Mouse (Mus musculus): Measurements from ENCODE around the gene Magi1. TPM values are rescaled to one million over a fixed set of nuclear protein-coding genes. Genes with fewer than 3 reads are reported as not detected.

Gene Magi1
- polyA plus RNA-seq, 1 experiment from 2014 or later = 22.9 TPM

DNA sequence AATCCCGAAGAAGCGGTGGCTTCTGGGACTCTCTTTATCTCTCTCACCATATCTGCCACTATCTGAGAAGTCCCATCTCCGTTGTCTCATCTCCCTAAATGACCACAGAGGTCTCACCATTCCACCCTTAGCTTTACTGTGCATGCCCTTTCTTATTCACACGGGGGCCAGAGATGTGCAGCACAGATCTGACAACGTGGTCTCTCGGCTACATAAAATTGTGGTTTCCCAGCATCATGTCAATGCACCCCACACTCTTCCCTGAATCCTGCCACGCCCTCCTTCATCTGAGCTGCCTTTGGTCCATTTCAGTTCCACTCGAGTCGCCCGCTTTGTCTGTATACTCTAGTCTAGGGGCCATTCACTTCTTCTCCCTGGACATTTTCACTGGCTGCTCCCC, 557.6 kb downstream of the Magi1 start:
- H3K27me3 ChIP-seq (replicated peaks; ENCODE audit: control insufficient read depth, insufficient read depth, low read length) = no peaks in the 10 kb centered on the region
- no peaks in the 10 kb centered on the region for H3K4me1 ChIP-seq (ENCODE audit: control insufficient read depth, insufficient read depth, low read length)
- DNase-seq (ENCODE audit: low spot score) (no peak), ATAC-seq (no peak)
- H3K4me3 ChIP-seq (ENCODE audit: low read depth, low read length) = no peak overlapping the region
- 0 out of 2 replicates have a peak, but pooled peaks cover 3% of the 10 kb centered on the region for H3K36me3 ChIP-seq (ENCODE audit: control insufficient read depth, insufficient read depth, low read length)
- H3K9me3 ChIP-seq (replicated peaks; ENCODE audit: control insufficient read depth, low read length) = no peaks in the 10 kb centered on the region
- 88% methylated on average over 10 of the region's 10 CpGs for WGBS
- H3K9ac ChIP-seq (ENCODE audit: low read length) = no peak overlapping the region
- H3K27ac ChIP-seq (ENCODE audit: low read depth, low read length) = no peak overlapping the region
- H3K4me2 ChIP-seq (ENCODE audit: low read length) = no peak overlapping the region

- Histone ChIP-seq H3K9ac (ENCODE audit: low read length) (no peak overlapping the region), H3K9me3 (replicated peaks; ENCODE audit: control insufficient read depth, low read length) (no peaks in the 10 kb centered on the region), H3K27me3 (replicated peaks; ENCODE audit: control insufficient read depth, insufficient read depth, low read length) (no peaks in the 10 kb centered on the region), H3K4me1 (ENCODE audit: control insufficient read depth, insufficient read depth, low read length) (no peaks in the 10 kb centered on the region), H3K36me3 (ENCODE audit: control insufficient read depth, insufficient read depth, low read length) (no peaks in the 10 kb centered on the region), H3K27ac (ENCODE audit: low read depth, low read length) (no peak overlapping the region), H3K4me3 (ENCODE audit: low read depth, low read length) (no peak overlapping the region), H3K4me2 (ENCODE audit: low read length) (no peak overlapping the region)
- ATAC-seq = no peak
- 23% methylated on average over 7 of the region's 7 CpGs for WGBS
- no peak for DNase-seq (ENCODE audit: low spot score)
These were observed 559.0 kb downstream of the Magi1 start for GRCm38 (mm10) chr6:93724749-93725148.

DNA sequence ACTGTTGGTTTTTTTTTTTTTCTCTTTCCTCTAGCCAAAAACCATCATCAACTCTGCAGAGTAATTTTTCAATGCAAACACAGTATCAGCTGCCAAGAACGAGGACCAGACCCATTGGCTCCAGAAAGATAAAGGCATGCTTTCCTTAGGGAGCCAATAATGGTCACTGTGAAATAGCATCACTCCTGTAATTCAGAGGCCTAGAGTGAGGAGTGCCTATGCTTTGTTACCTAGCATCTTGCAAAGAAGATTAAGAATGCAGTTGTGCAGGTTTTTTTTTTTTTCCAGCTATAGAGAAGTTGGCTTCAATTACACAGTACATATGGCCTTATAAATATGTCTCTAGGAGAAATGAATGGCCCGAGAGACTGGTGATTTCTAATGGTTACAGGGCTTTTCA, 560.5 kb downstream of the Magi1 start:
- Histone ChIP-seq H3K4me2 (ENCODE audit: low read length) (no peak overlapping the region), H3K9me3 (replicated peaks; ENCODE audit: control insufficient read depth, low read length) (no peaks in the 10 kb centered on the region), H3K4me1 (ENCODE audit: control insufficient read depth, insufficient read depth, low read length) (no peaks in the 10 kb centered on the region), H3K27me3 (replicated peaks; ENCODE audit: control insufficient read depth, insufficient read depth, low read length) (no peaks in the 10 kb centered on the region), H3K36me3 (ENCODE audit: control insufficient read depth, insufficient read depth, low read length) (no peaks in the 10 kb centered on the region), H3K9ac (ENCODE audit: low read length) (no peak overlapping the region), H3K4me3 (ENCODE audit: low read depth, low read length) (no peak overlapping the region), H3K27ac (ENCODE audit: low read depth, low read length) (no peak overlapping the region)
- DNase-seq (ENCODE audit: low spot score) (no peak), ATAC-seq (no peak)
- 63% methylated on average over 2 of the region's 2 CpGs for WGBS

- ATAC-seq (no peak), DNase-seq (ENCODE audit: low spot score) (no peak)
- no peak overlapping the region for H3K4me2 ChIP-seq (ENCODE audit: low read length)
- 44% methylated on average over 4 of the region's 4 CpGs for WGBS
- H3K27me3 ChIP-seq (replicated peaks; ENCODE audit: control insufficient read depth, insufficient read depth, low read length) = no peaks in the 10 kb centered on the region
- no peak overlapping the region for H3K27ac ChIP-seq (ENCODE audit: low read depth, low read length)
- H3K9ac ChIP-seq (ENCODE audit: low read length) = no peak overlapping the region
- H3K4me3 ChIP-seq (ENCODE audit: low read depth, low read length) = no peak overlapping the region
- H3K36me3 ChIP-seq (ENCODE audit: control insufficient read depth, insufficient read depth, low read length) = no peaks in the 10 kb centered on the region
- H3K9me3 ChIP-seq (replicated peaks; ENCODE audit: control insufficient read depth, low read length) = no peaks in the 10 kb centered on the region
- peaks cover 21% of the 10 kb centered on the region for H3K4me1 ChIP-seq (ENCODE audit: control insufficient read depth, insufficient read depth, low read length)
These were observed 564.2 kb downstream of the Magi1 start for GRCm38 (mm10) chr6:93719532-93719931.

- Histone ChIP-seq H3K4me3 (ENCODE audit: low read depth, low read length) (no peak overlapping the region), H3K36me3 (ENCODE audit: control insufficient read depth, insufficient read depth, low read length) (no peaks in the 10 kb centered on the region), H3K27me3 (replicated peaks; ENCODE audit: control insufficient read depth, insufficient read depth, low read length) (no peaks in the 10 kb centered on the region), H3K9ac (ENCODE audit: low read length) (no peak overlapping the region; the same call in 1 of the 2 replicates), H3K27ac (ENCODE audit: low read depth, low read length) (no peak overlapping the region), H3K4me2 (ENCODE audit: low read length) (no peak overlapping the region), H3K4me1 (ENCODE audit: control insufficient read depth, insufficient read depth, low read length) (peaks cover 21% of the 10 kb centered on the region), H3K9me3 (replicated peaks; ENCODE audit: control insufficient read depth, low read length) (no peaks in the 10 kb centered on the region)
- 22% methylated on average over 5 of the region's 5 CpGs for WGBS
- ATAC-seq (peak; percentile 32; the same call in 1 of the 2 replicates), DNase-seq (ENCODE audit: low spot score) (no peak)
These were observed 565.3 kb downstream of the Magi1 start for GRCm38 (mm10) chr6:93718385-93718784.

GRCm38 (mm10) chr6:93717826-93718375, 565.8 kb downstream of the Magi1 start:
- H3K4me3 ChIP-seq (ENCODE audit: low read depth, low read length) = no peak overlapping the region
- ATAC-seq = no peak
- no peaks in the 10 kb centered on the region for H3K36me3 ChIP-seq (ENCODE audit: control insufficient read depth, insufficient read depth, low read length)
- no peaks in the 10 kb centered on the region for H3K27me3 ChIP-seq (replicated peaks; ENCODE audit: control insufficient read depth, insufficient read depth, low read length)
- 39% methylated on average over 7 of the region's 7 CpGs for WGBS
- peaks cover 21% of the 10 kb centered on the region for H3K4me1 ChIP-seq (ENCODE audit: control insufficient read depth, insufficient read depth, low read length)
- no peaks in the 10 kb centered on the region for H3K9me3 ChIP-seq (replicated peaks; ENCODE audit: control insufficient read depth, low read length)
- no peak overlapping the region for H3K27ac ChIP-seq (ENCODE audit: low read depth, low read length)
- peak overlapping the region; percentile 44; the same call in 1 of the 2 replicates for H3K4me2 ChIP-seq (ENCODE audit: low read length)
- no peak for DNase-seq (ENCODE audit: low spot score)
- H3K9ac ChIP-seq (ENCODE audit: low read length) = no peak overlapping the region

- Histone ChIP-seq H3K27ac (ENCODE audit: low read depth, low read length) (no peak overlapping the region), H3K4me1 (ENCODE audit: control insufficient read depth, insufficient read depth, low read length) (peaks cover 21% of the 10 kb centered on the region)
- WGBS = 6% methylated on average over 24 of the region's 24 CpGs
These were observed 566.8 kb downstream of the Magi1 start for GRCm38 (mm10) chr6:93716686-93717625.

DNA sequence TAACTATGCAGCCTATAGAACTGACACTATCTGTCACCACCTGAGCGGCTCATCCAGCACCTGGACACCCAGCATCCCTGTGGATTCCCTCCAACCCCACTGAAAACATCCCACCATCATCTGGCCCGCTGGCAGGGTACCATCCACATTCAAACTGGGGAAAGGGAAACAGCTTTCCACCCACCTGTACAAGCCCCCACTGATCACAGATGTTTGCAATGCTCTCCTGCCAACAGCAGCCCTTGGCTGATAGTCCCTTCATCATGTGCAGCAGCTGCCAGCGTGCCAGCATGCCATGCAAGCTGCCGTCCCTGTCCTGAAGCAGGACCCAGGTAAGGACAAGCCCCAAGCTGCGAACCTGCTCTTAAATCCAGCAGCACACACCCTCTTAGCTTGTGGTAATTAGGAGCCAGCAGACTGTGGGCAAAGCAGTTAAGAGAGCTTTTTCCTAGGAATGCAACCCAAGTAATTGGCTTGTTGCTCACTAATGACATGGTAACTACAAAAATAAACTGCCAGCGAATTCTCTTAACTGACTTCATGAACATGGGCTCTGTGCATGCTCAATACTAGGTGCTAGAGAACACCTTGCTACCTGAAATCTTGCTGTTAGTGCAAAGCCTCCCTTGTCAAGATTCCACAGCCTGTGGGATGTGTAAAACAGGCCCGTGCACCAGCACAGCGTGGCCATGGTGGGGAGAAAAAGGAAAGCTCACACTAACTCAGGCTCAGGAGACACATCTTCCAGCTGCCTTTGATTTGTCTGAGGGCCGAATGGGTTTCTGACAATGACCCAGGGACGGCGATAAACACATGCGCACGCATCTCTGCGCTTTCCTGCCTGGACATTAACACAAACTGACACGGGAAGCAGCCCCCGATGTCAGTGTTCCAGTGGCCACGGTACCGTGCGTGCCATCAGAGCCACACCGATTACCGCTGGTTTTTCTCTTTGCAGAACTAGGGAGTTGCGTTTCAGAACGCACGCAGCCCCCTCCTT, 568.2 kb downstream of the Magi1 start:
- Histone ChIP-seq H3K9me3 (replicated peaks; ENCODE audit: control insufficient read depth, low read length) (no peaks in the 10 kb centered on the region), H3K27me3 (replicated peaks; ENCODE audit: control insufficient read depth, insufficient read depth, low read length) (no peaks in the 10 kb centered on the region), H3K27ac (ENCODE audit: low read depth, low read length) (no peak overlapping the region), H3K4me1 (ENCODE audit: control insufficient read depth, insufficient read depth, low read length) (peaks cover 21% of the 10 kb centered on the region), H3K4me2 (ENCODE audit: low read length) (peak overlapping the region; percentile 44), H3K36me3 (ENCODE audit: control insufficient read depth, insufficient read depth, low read length) (no peaks in the 10 kb centered on the region), H3K4me3 (ENCODE audit: low read depth, low read length) (peak overlapping the region; percentile 3; the same call in 1 of the 2 replicates), H3K9ac (ENCODE audit: low read length) (peak overlapping the region; percentile 35)
- ATAC-seq = peak; percentile 18; the same call in 1 of the 2 replicates
- DNase-seq (ENCODE audit: low spot score) = peak; percentile 45
- WGBS = 31% methylated on average over 24 of the region's 24 CpGs

More at GRCm38 (mm10) chr6:93716686-93717625, 566.8 kb downstream of the Magi1 start:
- Histone ChIP-seq H3K4me2 (ENCODE audit: low read length) (peak overlapping the region; percentile 44), H3K27me3 (replicated peaks; ENCODE audit: control insufficient read depth, insufficient read depth, low read length) (no peaks in the 10 kb centered on the region), H3K9ac (ENCODE audit: low read length) (peak overlapping the region; percentile 18; the same call in 1 of the 2 replicates), H3K36me3 (ENCODE audit: control insufficient read depth, insufficient read depth, low read length) (no peaks in the 10 kb centered on the region), H3K4me3 (ENCODE audit: low read depth, low read length) (peak overlapping the region; percentile 8), H3K9me3 (replicated peaks; ENCODE audit: control insufficient read depth, low read length) (no peaks in the 10 kb centered on the region)
- ATAC-seq (peak; percentile 50; the same call in 1 of the 2 replicates), DNase-seq (ENCODE audit: low spot score) (peak; percentile 55)
